Mouse (Mus musculus) kidney, postnatal 25 days (tissue): ENCODE measurements at regions not wholly inside any gene's neighbourhood (a gene's known extent, or its start where the extent isn't known, plus 50 kb on each side); places are given as distances from the start of the nearest gene placed in this dataset.

Experiments
- DNase-seq, 2 experiments: peaks; one replicate each; pipeline ENCODE4 v3.0.0; 2021; ENCODE audit warnings: mixed read lengths in 2 of 2

DNA sequence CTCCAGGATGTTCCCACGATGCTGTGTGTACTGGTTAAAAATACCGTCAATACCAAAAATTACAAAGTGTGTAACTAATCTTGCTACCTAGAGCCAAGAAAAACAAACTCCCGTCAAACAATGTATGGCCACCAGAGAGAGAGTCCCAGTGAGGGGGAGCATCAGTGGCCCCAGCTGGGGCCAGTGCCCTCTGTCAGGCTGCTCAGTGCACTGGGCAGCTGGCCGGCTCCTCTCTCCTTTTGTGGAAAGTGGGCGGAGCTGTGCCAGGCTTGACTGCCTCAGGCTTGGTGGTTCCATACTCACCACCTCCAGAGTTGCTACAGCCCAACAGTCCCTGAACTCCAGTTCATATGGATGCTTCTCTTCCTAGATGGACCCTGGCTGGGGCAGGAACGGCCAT lies 53.8 kb upstream of the Sept5 start:
- peak; percentile 58 to 66 for DNase-seq

- DNase-seq, result no peak
Observed at GRCm38 (mm10) chr16:18686044-18686761, 56.4 kb upstream of the Sept5 start.

- DNase-seq, result peak; percentile 86 to 94
Observed at GRCm38 (mm10) chr16:18686916-18687315, 57.2 kb upstream of the Sept5 start.

GRCm38 (mm10) chr16:18687367-18687766 lies 57.6 kb upstream of the Sept5 start:
- DNase-seq, result peak; percentile 73 to 80

DNA sequence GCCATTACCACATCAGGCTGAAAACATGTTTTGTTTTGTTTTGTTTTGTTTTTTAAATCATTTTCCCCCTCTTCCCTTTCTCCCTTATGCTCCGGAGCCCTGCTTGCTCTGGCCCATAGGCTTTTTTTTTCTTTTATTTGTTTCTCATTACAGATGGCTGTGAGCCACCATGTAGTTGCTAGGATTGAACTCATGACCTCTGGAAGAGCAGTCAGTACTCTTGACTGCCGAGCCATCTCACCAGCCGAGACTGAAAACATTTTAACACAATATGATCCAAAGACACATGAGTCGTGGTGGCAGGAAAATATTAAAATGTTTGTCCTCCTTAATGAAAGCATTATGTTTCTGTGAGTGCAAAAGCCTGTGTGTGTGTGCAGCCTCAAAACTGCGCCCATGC lies 65.8 kb upstream of the Sept5 start:
- no peak for DNase-seq

DNA sequence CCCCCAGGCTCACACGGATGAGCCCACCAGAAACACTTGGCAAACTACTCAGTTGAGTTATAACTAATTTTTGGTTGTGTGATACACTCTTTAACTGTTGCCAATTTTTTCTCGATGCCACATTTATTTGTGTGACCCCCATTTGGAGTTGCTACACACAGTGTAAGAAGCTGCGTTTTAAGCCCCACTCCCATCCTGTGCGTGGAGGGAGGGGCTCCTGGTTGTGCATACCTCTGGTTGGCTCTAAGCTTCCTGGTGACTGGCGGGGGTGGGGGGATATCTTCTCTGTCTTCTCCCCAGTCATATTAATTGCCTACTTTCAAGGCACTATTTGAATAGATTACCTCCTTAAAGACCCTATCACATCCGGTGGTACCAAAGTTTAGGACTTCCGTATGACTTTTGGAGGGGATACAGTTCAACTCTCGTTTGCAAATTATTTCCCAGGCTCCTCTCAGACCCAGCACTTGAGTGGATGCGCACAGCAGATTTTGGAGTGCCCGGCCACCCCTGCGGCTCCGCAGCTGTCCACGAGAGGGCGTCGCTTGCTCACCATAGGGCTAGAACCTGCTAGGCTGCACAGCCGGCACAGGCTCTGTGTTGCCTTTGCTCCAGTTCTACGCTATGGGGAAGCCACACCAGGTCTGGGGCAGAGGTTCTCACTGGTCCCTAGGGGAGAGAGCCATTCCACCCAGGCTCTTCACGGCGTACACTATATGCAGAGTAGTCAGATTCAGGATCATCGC lies 66.5 kb upstream of the Sept5 start:
- DNase-seq, result peak; percentile 82 to 87

- DNase-seq, result no peak
Observed at GRCm38 (mm10) chr16:18696820-18697168, 67.0 kb upstream of the Sept5 start.

DNA sequence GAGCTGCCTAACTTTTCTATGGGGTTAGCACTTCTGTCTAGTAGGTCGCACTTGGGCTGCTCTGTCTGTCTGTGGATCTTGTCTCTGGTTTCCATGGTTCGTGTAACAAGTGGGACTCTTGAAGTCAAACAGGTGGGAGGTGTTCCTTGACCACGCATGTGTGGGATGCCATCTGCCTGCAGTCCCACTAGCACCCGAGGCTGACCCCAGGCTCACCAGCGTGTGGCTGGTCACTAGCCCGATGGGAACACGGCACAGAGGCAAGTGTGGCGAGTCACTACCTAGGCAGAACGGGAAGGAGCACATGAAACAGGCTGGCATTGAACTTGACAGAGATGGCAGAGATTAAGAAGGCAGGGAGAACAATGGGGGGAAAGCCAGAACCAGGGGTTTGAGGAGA lies 72.5 kb upstream of the Cldn5 start:
- DNase-seq, result no peak

- peak; percentile 46 to 72 for DNase-seq
Observed at GRCm38 (mm10) chr16:18705028-18705648, 71.5 kb upstream of the Cldn5 start.

DNA sequence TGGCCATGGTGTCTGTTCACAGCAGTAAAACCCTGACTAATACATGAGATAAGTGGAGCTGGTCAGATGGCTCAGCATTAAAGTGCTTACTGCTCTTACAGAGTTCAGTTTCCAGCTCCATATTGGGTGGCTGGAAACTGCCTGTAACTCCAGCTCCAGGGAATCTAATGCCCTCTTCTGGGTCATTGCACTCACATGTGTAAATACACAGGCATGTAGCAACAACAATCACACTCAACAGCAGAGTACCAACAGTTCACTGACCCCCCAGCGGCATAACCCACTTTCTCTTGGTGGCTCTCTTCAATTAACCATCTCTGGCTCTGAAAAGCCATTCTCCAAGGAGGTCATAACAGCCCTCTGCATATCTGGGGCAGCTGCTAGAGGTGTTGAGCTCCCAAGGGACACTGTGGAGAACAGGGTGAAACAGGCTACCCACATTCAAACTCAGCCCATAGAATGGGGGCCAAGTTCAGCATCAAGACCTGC lies 65.0 kb upstream of the Cldn5 start:
- no peak for DNase-seq

- DNase-seq, result no peak
Observed at GRCm38 (mm10) chr16:18713017-18713416, 63.6 kb upstream of the Cldn5 start.

DNA sequence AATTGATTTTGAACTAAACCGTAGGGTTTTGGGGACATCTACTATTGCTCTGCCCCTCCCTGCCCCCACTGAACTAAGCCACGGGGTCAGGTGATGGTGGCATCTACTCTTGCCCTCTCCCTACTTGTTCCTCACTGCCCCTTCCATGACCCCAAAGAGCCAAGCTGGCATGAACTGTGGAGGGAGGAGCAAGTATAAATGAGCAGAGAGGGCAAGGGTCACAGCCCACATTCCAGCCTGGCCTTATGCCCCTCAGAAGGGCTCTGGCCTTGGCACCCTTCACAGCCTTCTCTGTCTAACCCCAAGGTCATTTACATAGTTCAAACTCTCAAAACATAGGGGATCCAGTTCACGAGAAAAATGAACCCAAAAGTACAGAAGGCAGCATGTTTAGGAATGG lies 61.3 kb upstream of the Cldn5 start:
- DNase-seq, result peak; percentile 56 to 77

- DNase-seq, result peak; percentile 20 to 56
Observed at GRCm38 (mm10) chr16:18718040-18718439, 58.6 kb upstream of the Cldn5 start.

DNA sequence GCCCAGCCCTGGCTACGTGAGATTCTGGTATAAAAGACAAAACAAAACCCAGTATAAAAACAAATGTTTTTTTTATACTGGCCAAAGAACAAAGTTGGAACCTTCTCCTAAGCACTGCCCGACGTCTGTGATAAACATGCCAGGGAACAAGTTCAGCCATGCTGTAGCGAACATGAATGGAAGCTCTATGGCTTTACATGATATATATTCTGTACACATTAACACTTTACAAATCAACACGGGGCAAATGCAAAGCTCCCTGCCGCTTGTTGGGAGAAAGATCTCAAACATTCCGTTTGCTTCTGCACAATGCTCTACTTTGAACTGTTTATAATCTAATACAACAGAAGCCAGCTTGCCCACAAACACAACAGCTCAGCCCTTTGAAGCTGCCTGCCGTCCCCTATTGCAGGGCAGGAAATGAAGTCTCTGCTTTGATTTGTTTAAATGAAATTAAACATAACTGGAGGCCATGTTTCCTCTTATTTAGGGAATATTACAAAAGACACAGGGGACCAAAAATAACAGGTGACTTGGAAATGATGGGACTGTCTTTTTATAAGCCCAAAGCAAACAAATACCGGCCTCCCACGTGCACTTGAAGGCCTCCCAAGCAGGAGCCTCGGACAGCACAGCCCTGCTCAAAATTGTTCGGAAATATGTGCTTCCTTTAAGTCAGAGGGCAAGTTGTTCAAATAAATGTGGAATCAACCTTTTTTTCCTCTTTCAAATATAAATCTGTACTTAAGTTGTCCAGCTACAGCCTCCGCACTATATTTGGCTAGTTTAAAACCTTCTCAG lies 56.0 kb upstream of the Cldn5 start:
- no peak for DNase-seq

DNA sequence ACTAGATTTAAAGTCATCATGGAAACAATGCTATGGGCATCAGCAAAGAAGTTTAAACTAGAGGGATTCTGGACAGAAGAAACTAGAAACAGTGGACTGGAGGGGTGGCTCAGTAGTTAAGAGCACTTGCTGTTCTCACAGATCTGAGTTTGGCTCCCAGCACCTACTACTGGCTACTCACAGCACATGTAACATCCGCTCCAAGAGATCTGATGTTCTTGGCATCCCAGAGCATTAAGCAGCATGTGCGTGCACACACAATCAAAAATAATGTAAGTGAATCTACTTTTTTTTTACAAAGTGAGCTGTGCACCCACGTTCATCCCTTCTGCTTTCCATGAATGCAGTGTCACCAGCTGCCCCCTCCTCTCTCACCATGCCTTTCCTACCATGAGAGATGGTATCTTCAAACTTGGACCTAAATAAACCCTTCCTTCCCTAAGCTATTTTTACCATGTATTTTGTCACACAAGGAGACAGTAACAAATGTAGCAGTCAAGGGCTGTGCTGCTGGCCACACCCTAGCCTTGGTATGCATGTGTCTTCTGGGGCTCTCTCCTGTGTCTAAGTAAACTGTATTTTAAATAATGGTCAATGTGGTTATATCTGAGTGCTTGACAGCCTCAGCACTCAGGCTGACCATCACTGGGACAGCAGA lies 53.3 kb upstream of the Cldn5 start:
- no peak for DNase-seq

DNA sequence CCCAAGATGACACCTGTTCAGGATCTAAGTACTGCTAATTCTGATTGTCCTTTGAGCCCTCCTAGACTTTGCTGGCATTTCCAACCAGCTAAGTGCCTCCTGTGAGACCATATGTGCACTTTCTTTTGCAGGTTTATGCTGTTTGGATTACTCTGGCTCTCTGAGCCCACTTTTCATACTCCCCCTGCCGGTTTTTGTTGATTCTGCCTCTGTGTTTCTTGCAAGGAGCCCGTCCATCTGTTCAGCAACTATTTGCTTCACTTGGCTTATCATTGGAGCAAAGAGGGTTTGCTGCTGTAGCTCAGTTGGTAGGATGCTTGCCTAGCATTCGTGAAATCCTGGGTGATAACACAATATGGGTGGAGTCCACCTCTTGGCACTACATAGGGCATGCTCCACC lies 52.8 kb upstream of the Cldn5 start:
- DNase-seq, result no peak

DNA sequence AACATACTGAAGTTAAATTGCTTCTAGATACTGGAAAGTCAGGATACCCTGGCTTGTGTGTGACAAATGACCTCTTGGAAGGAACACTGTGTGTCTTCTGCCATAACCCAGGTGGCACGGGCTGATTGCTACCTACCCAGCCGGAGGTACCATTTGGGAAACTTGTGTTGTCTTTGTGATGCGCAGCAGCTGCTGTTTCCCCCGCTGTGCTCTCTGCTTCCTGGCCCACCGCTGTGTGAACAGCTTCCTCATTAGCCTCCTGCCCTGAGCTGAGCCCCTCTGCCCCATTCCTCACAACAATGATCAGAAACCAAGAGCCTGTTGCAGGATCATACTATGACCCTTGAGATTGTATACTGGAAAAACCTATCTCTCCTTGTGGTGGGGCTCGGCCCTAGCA lies 51.9 kb upstream of the Cldn5 start:
- no peak for DNase-seq
